Mouse (Mus musculus): ENCODE measurements around the gene Gm20388. TPM values are rescaled to one million over a fixed set of nuclear protein-coding genes. Genes with fewer than 3 reads are reported as not detected.
"Not testable (repeated sequence)": the region's sequence is repeated elsewhere in the genome, so short reads cannot be mapped to it uniquely, and the experiment has no call there.

Gm20388 gene
- polyA plus RNA-seq, 1 experiment = 49.7 TPM

GRCm38 (mm10) chr8:124021237-124022227 lies 4110.9 kb downstream of the Gm20388 start, which contains the start of the genes Taf5l and Urb2:
Gene Taf5l (minus strand): TSS chr8:124021397.
Gene Urb2 (plus strand): TSS chr8:124021508.
- 1% methylated on average over 74 of the region's 74 CpGs for WGBS
- H3K27me3 ChIP-seq (replicated peaks; ENCODE audit: control insufficient read depth, insufficient read depth, low read length) = no peaks in the 10 kb centered on the region
- H3K4me1 ChIP-seq (ENCODE audit: control insufficient read depth, insufficient read depth, low read length) = peaks cover 9% of the 10 kb centered on the region; the same call in 1 of the 2 replicates
- peak within 1 kb of the TSS; percentile 65 for H3K27ac ChIP-seq (ENCODE audit: insufficient read depth, low read depth, low read length)
- no peak for TF ChIP-seq POLR2A (IDR thresholded peaks at IDR 0.05; ENCODE audit: low read depth, low read length)
- TF ChIP-seq CTCF (conservative IDR thresholded peaks at IDR 0.05; ENCODE audit: insufficient read depth, insufficient read length, low read depth, low read length) = no peak
- H3K4me3 ChIP-seq (ENCODE audit: insufficient read depth, low read depth, low read length) = peak within 1 kb of the TSS; percentile 75
- H3K36me3 ChIP-seq (ENCODE audit: control insufficient read depth, insufficient read depth, low read length) = no peaks in the 10 kb centered on the region
- peak; percentile 96 for DNase-seq

GRCm38 (mm10) chr8:124026265-124026664 lies 4115.6 kb downstream of the Gm20388 start:
- not testable (repeated sequence) for H3K4me3 ChIP-seq (ENCODE audit: insufficient read depth, low read depth, low read length); H3K36me3 ChIP-seq (ENCODE audit: control insufficient read depth, insufficient read depth, low read length); H3K4me1 ChIP-seq (ENCODE audit: control insufficient read depth, insufficient read depth, low read length); H3K27ac ChIP-seq (ENCODE audit: insufficient read depth, low read depth, low read length); DNase-seq; H3K27me3 ChIP-seq (replicated peaks; ENCODE audit: control insufficient read depth, insufficient read depth, low read length)
- WGBS = 84% methylated on average over 2 of the region's 2 CpGs

- Histone ChIP-seq H3K27me3 (replicated peaks; ENCODE audit: control insufficient read depth, insufficient read depth, low read length) (no peaks in the 10 kb centered on the region), H3K36me3 (ENCODE audit: control insufficient read depth, insufficient read depth, low read length) (no peaks in the 10 kb centered on the region; the same call in 1 of the 2 replicates), H3K4me3 (ENCODE audit: insufficient read depth, low read depth, low read length) (no peak overlapping the region), H3K27ac (ENCODE audit: insufficient read depth, low read depth, low read length) (no peak overlapping the region), H3K4me1 (ENCODE audit: control insufficient read depth, insufficient read depth, low read length) (no peaks in the 10 kb centered on the region)
- no peak for DNase-seq
- WGBS = 85% methylated on average over 6 of the region's 6 CpGs
- TF ChIP-seq CTCF (conservative IDR thresholded peaks at IDR 0.05; ENCODE audit: insufficient read depth, insufficient read length, low read depth, low read length) = no peak
Measured at GRCm38 (mm10) chr8:124027831-124028230, 4117.2 kb downstream of the Gm20388 start.

- no peaks in the 10 kb centered on the region for H3K27me3 ChIP-seq (replicated peaks; ENCODE audit: control insufficient read depth, insufficient read depth, low read length)
- 58% methylated on average over 5 of the region's 5 CpGs for WGBS
- TF ChIP-seq POLR2A (IDR thresholded peaks at IDR 0.05; ENCODE audit: low read depth, low read length) = no peak
- 0 out of 2 replicates have a peak, but pooled peaks have one; percentile 14 for TF ChIP-seq CTCF (conservative IDR thresholded peaks at IDR 0.05; ENCODE audit: insufficient read depth, insufficient read length, low read depth, low read length)
- DNase-seq = no peak
- H3K4me3 ChIP-seq (ENCODE audit: insufficient read depth, low read depth, low read length) = no peak overlapping the region
- no peak overlapping the region for H3K27ac ChIP-seq (ENCODE audit: insufficient read depth, low read depth, low read length)
- no peaks in the 10 kb centered on the region for H3K4me1 ChIP-seq (ENCODE audit: control insufficient read depth, insufficient read depth, low read length)
- peaks cover 2% of the 10 kb centered on the region for H3K36me3 ChIP-seq (ENCODE audit: control insufficient read depth, insufficient read depth, low read length)
Measured at GRCm38 (mm10) chr8:124033400-124033799, 4122.8 kb downstream of the Gm20388 start.

GRCm38 (mm10) chr8:124038121-124038520 lies 4127.5 kb downstream of the Gm20388 start:
- 91% methylated on average over 7 of the region's 7 CpGs for WGBS
- Histone ChIP-seq H3K4me1 (ENCODE audit: control insufficient read depth, insufficient read depth, low read length) (no peaks in the 10 kb centered on the region), H3K27ac (ENCODE audit: insufficient read depth, low read depth, low read length) (no peak overlapping the region), H3K36me3 (ENCODE audit: control insufficient read depth, insufficient read depth, low read length) (peaks cover 2% of the 10 kb centered on the region), H3K27me3 (replicated peaks; ENCODE audit: control insufficient read depth, insufficient read depth, low read length) (no peaks in the 10 kb centered on the region), H3K4me3 (ENCODE audit: insufficient read depth, low read depth, low read length) (no peak overlapping the region)
- no peak for DNase-seq
- TF ChIP-seq POLR2A (IDR thresholded peaks at IDR 0.05; ENCODE audit: low read depth, low read length) = no peak

- Histone ChIP-seq H3K27ac (ENCODE audit: insufficient read depth, low read depth, low read length) (no peak overlapping the region), H3K27me3 (replicated peaks; ENCODE audit: control insufficient read depth, insufficient read depth, low read length) (no peaks in the 10 kb centered on the region), H3K4me3 (ENCODE audit: insufficient read depth, low read depth, low read length) (no peak overlapping the region), H3K36me3 (ENCODE audit: control insufficient read depth, insufficient read depth, low read length) (peaks cover 2% of the 10 kb centered on the region), H3K4me1 (ENCODE audit: control insufficient read depth, insufficient read depth, low read length) (no peaks in the 10 kb centered on the region)
- no peak for TF ChIP-seq CTCF (conservative IDR thresholded peaks at IDR 0.05; ENCODE audit: insufficient read depth, insufficient read length, low read depth, low read length)
- TF ChIP-seq POLR2A (IDR thresholded peaks at IDR 0.05; ENCODE audit: low read depth, low read length) = no peak
- no peak for DNase-seq
- WGBS = 85% methylated on average over 4 of the region's 4 CpGs
Measured at GRCm38 (mm10) chr8:124039351-124039750, 4128.7 kb downstream of the Gm20388 start.

GRCm38 (mm10) chr8:124042201-124042600 lies 4131.6 kb downstream of the Gm20388 start:
- Histone ChIP-seq H3K4me1 (ENCODE audit: control insufficient read depth, insufficient read depth, low read length) (no peaks in the 10 kb centered on the region), H3K27ac (ENCODE audit: insufficient read depth, low read depth, low read length) (no peak overlapping the region), H3K27me3 (replicated peaks; ENCODE audit: control insufficient read depth, insufficient read depth, low read length) (no peaks in the 10 kb centered on the region), H3K36me3 (ENCODE audit: control insufficient read depth, insufficient read depth, low read length) (peaks cover 2% of the 10 kb centered on the region), H3K4me3 (ENCODE audit: insufficient read depth, low read depth, low read length) (no peak overlapping the region)
- 73% methylated on average over 1 of the region's 1 CpGs for WGBS
- TF ChIP-seq POLR2A (IDR thresholded peaks at IDR 0.05; ENCODE audit: low read depth, low read length) = no peak
- no peak for TF ChIP-seq CTCF (conservative IDR thresholded peaks at IDR 0.05; ENCODE audit: insufficient read depth, insufficient read length, low read depth, low read length)
- no peak for DNase-seq

Data from kidney, adult 2 months (tissue).